Mouse (Mus musculus) ES-E14 (cell line): ENCODE data around the gene Hspb6.

Experiments used
- CHD2 ChIP-seq: IDR thresholded peaks from 2 replicates; pipeline ENCODE4 v1.6.1; 2014; ENCODE audit warnings: mild to moderate bottlenecking, low read depth, low read length, inconsistent platforms
- MAFK ChIP-seq: IDR thresholded peaks from 2 replicates; pipeline ENCODE4 v1.6.1; 2014; ENCODE audit warnings: mild to moderate bottlenecking, low read depth, low read length, inconsistent platforms; ENCODE audit not compliant: insufficient read depth
- ZNF384 ChIP-seq: IDR thresholded peaks from 2 replicates; pipeline ENCODE4 v1.6.1; 2012; ENCODE audit warnings: low read depth, low read length, inconsistent platforms

DNA sequence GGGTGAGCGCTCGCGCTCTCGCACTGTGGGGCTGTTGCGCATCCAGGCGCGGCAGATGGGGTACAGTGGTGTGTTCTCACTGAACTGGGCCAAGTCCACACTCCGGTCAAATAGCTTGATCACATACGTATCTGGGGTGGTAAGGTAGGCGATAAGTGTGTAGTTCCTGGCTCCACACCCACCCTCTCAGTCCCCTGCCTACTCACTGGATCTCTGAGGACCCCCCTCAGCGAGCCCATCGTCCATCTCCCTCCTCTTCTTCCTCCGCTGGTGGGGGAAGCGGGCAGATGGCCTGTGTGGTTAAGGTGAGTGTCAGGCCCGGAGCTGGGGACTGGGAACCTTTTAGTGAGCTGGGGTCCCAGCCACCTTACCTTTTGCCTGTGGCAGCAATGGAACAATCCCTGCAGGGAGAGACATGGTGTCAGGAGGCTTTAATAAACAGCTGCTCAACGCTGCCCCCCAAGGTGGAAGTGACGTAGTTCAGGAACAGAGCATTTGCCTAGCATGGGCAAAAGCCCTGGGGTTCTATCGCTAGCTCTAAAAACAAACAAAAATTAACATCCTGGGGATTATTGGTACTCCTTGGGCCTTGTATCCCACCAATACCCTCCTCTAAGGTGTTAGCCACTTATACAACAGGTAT lies 5.0 kb downstream of the Hspb6 start:
- no peak for TF ChIP-seq ZNF384
- TF ChIP-seq CHD2: no peak
- TF ChIP-seq MAFK: no peak
